Mouse (Mus musculus): Measurements from ENCODE around the gene Elmo3.

Elmo3 gene

GRCm38 (mm10) chr8:105347428-105348221 lies 42.2 kb downstream of the Elmo3 start, which contains the start of gene Fhod1:
Fhod1 (minus strand) TSS chr8:105347953.
- H3K4me1 ChIP-seq (replicated peaks; ENCODE audit: low read depth, low read length), result peaks cover 64% of the 10 kb centered on the region
- H3K9me3 ChIP-seq (ENCODE audit: low read length), result no peaks in the 10 kb centered on the region
- TF ChIP-seq NANOG (IDR thresholded peaks at IDR 0.05; ENCODE audit: borderline replicate concordance, low read length) (no peak), CTCF (conservative IDR thresholded peaks at IDR 0.05; ENCODE audit: low read length) (peak; percentile 25)
- peak within 1 kb of the TSS; percentile 90 for H3K4me3 ChIP-seq (replicated peaks; ENCODE audit: low read length)
- H3K27me3 ChIP-seq (ENCODE audit: insufficient read depth, low read length), result peaks cover 44% of the 10 kb centered on the region
- 0 out of 2 replicates have a peak, but pooled peaks cover 4% of the 10 kb centered on the region for H3K36me3 ChIP-seq (ENCODE audit: insufficient read depth, low read length)

GRCm38 (mm10) chr8:105348450-105349095 lies 43.2 kb downstream of the Elmo3 start, which contains the start of gene Slc9a5:
Slc9a5 (plus strand) TSS chr8:105348843.
- H3K4me1 ChIP-seq (replicated peaks; ENCODE audit: low read depth, low read length), result peaks cover 57% of the 10 kb centered on the region
- no peaks in the 10 kb centered on the region for H3K9me3 ChIP-seq (ENCODE audit: low read length)
- H3K27me3 ChIP-seq (ENCODE audit: insufficient read depth, low read length), result peaks cover 44% of the 10 kb centered on the region
- TF ChIP-seq NANOG (IDR thresholded peaks at IDR 0.05; ENCODE audit: borderline replicate concordance, low read length), result no peak
- no peak for TF ChIP-seq POU5F1 (IDR thresholded peaks at IDR 0.05; ENCODE audit: borderline replicate concordance, low read length)
- no peak for TF ChIP-seq CTCF (conservative IDR thresholded peaks at IDR 0.05; ENCODE audit: low read length)
- 0 out of 2 replicates have a peak, but pooled peaks cover under 1% of the 10 kb centered on the region for H3K36me3 ChIP-seq (ENCODE audit: insufficient read depth, low read length)
- peak within 1 kb of the TSS; percentile 90 for H3K4me3 ChIP-seq (replicated peaks; ENCODE audit: low read length)

GRCm38 (mm10) chr8:105349096-105349771 lies 43.8 kb downstream of the Elmo3 start:
- peak overlapping the region; percentile 90 for H3K4me3 ChIP-seq (replicated peaks; ENCODE audit: low read length)
- no peak for TF ChIP-seq NANOG (IDR thresholded peaks at IDR 0.05; ENCODE audit: borderline replicate concordance, low read length)
- TF ChIP-seq POU5F1 (IDR thresholded peaks at IDR 0.05; ENCODE audit: borderline replicate concordance, low read length), result no peak
- no peak for TF ChIP-seq CTCF (conservative IDR thresholded peaks at IDR 0.05; ENCODE audit: low read length)
- peaks cover 44% of the 10 kb centered on the region for H3K27me3 ChIP-seq (ENCODE audit: insufficient read depth, low read length)
- H3K9me3 ChIP-seq (ENCODE audit: low read length), result no peaks in the 10 kb centered on the region
- no peaks in the 10 kb centered on the region for H3K36me3 ChIP-seq (ENCODE audit: insufficient read depth, low read length)
- H3K4me1 ChIP-seq (replicated peaks; ENCODE audit: low read depth, low read length), result peaks cover 57% of the 10 kb centered on the region

- Histone ChIP-seq H3K4me1 (replicated peaks; ENCODE audit: low read depth, low read length) (peaks cover 56% of the 10 kb centered on the region), H3K36me3 (ENCODE audit: insufficient read depth, low read length) (no peaks in the 10 kb centered on the region), H3K27me3 (ENCODE audit: insufficient read depth, low read length) (peaks cover 41% of the 10 kb centered on the region), H3K9me3 (ENCODE audit: low read length) (no peaks in the 10 kb centered on the region), H3K4me3 (replicated peaks; ENCODE audit: low read length) (no peak overlapping the region)
- no peak for TF ChIP-seq CTCF (conservative IDR thresholded peaks at IDR 0.05; ENCODE audit: low read length)
- TF ChIP-seq NANOG (IDR thresholded peaks at IDR 0.05; ENCODE audit: borderline replicate concordance, low read length), result no peak
- no peak for TF ChIP-seq POU5F1 (IDR thresholded peaks at IDR 0.05; ENCODE audit: borderline replicate concordance, low read length)
Measured at GRCm38 (mm10) chr8:105350186-105350585, 44.8 kb downstream of the Elmo3 start.

GRCm38 (mm10) chr8:105353583-105354135 lies 48.3 kb downstream of the Elmo3 start:
- Histone ChIP-seq H3K9me3 (ENCODE audit: low read length) (no peaks in the 10 kb centered on the region), H3K4me3 (replicated peaks; ENCODE audit: low read length) (no peak overlapping the region), H3K4me1 (replicated peaks; ENCODE audit: low read depth, low read length) (peaks cover 54% of the 10 kb centered on the region), H3K36me3 (ENCODE audit: insufficient read depth, low read length) (peaks cover 11% of the 10 kb centered on the region), H3K27me3 (ENCODE audit: insufficient read depth, low read length) (peaks cover 27% of the 10 kb centered on the region)
- TF ChIP-seq CTCF (conservative IDR thresholded peaks at IDR 0.05; ENCODE audit: low read length) (no peak), NANOG (IDR thresholded peaks at IDR 0.05; ENCODE audit: borderline replicate concordance, low read length) (no peak), POU5F1 (IDR thresholded peaks at IDR 0.05; ENCODE audit: borderline replicate concordance, low read length) (no peak)

GRCm38 (mm10) chr8:105354549-105354948 lies 49.1 kb downstream of the Elmo3 start:
- H3K27me3 ChIP-seq (ENCODE audit: insufficient read depth, low read length), result peaks cover 19% of the 10 kb centered on the region
- H3K36me3 ChIP-seq (ENCODE audit: insufficient read depth, low read length), result peaks cover 11% of the 10 kb centered on the region
- H3K4me1 ChIP-seq (replicated peaks; ENCODE audit: low read depth, low read length), result peaks cover 59% of the 10 kb centered on the region
- TF ChIP-seq POU5F1 (IDR thresholded peaks at IDR 0.05; ENCODE audit: borderline replicate concordance, low read length) (no peak), NANOG (IDR thresholded peaks at IDR 0.05; ENCODE audit: borderline replicate concordance, low read length) (no peak), CTCF (conservative IDR thresholded peaks at IDR 0.05; ENCODE audit: low read length) (no peak)
- H3K4me3 ChIP-seq (replicated peaks; ENCODE audit: low read length), result no peak overlapping the region
- H3K9me3 ChIP-seq (ENCODE audit: low read length), result no peaks in the 10 kb centered on the region

GRCm38 (mm10) chr8:105355179-105356024 lies 50.0 kb downstream of the Elmo3 start:
- Histone ChIP-seq H3K9me3 (ENCODE audit: low read length) (no peaks in the 10 kb centered on the region), H3K27me3 (ENCODE audit: insufficient read depth, low read length) (peaks cover 10% of the 10 kb centered on the region), H3K4me1 (replicated peaks; ENCODE audit: low read depth, low read length) (peaks cover 55% of the 10 kb centered on the region), H3K4me3 (replicated peaks; ENCODE audit: low read length) (peak overlapping the region; percentile 68), H3K36me3 (ENCODE audit: insufficient read depth, low read length) (peaks cover 11% of the 10 kb centered on the region)
- TF ChIP-seq NANOG (IDR thresholded peaks at IDR 0.05; ENCODE audit: borderline replicate concordance, low read length) (no peak), CTCF (conservative IDR thresholded peaks at IDR 0.05; ENCODE audit: low read length) (no peak), POU5F1 (IDR thresholded peaks at IDR 0.05; ENCODE audit: borderline replicate concordance, low read length) (no peak)

Measured in E14TG2a.4 (cell line).